Mouse (Mus musculus): ENCODE results near the gene Lpcat1.

DNA sequence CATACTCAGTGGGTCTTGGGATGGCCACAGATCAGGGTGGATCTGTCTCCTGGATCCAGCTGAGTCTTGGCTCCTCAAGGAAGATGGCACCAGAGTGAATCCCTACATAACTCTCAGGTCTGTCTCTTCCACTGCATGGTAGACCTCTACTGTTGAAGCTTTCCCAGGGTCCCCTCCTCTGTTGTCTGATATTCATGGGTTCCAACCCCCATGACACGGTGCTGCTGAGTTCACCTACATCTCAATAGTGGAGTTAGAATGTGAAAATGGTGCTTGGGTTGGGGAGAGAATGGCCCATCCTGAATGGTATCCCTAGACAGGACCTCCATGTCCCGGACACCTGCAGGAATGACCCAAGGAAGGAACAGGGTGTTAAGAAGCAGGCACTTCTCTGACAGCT, 6.7 kb downstream of the Lpcat1 start:
- TF ChIP-seq EP300 (IDR thresholded peaks at IDR 0.05; ENCODE audit: low read depth): no peak
- TF ChIP-seq CTCF (IDR thresholded peaks at IDR 0.05; ENCODE audit: low read depth): no peak
